Mouse (Mus musculus) liver, embryonic 16.5 days (tissue): ENCODE measurements at regions not wholly inside any gene's neighbourhood (a gene's known extent, or its start where the extent isn't known, plus 50 kb on each side); places are given as distances from the start of the nearest gene placed in this dataset.
"Not testable (repeated sequence)": the region's sequence is repeated elsewhere in the genome, so short reads cannot be mapped to it uniquely, and the experiment has no call there.

ENCODE experiments used
- ATAC-seq: fragments of 200-750 bp; cut with Nextera tagmentation; 2 replicates; pipeline ENCODE4 v1.8.0; 2017; ENCODE audit warnings: low read depth, mild to moderate bottlenecking, moderate number of reproducible peaks, moderate library complexity
- H3K27ac ChIP-seq: fragments of 300-500 bp; sonication (generic); 2 replicates; pipeline ENCODE4 v1.5.1; 2014; ENCODE audit warnings: mild to moderate bottlenecking, low read length
- H3K27me3 ChIP-seq: fragments of 300-500 bp; sonication (generic); 2 replicates; pipeline ENCODE4 v1.6.1; 2014; ENCODE audit warnings: low read depth, low read length, mixed read lengths; ENCODE audit not compliant: control insufficient read depth, insufficient read depth
- H3K36me3 ChIP-seq: fragments of 300-500 bp; sonication (generic); 2 replicates; pipeline ENCODE4 v1.6.1; 2014; ENCODE audit warnings: mild to moderate bottlenecking; ENCODE audit not compliant: control insufficient read depth, insufficient read depth
- H3K4me1 ChIP-seq: fragments of 300-500 bp; sonication (generic); 2 replicates; pipeline ENCODE4 v1.6.1; 2014; ENCODE audit warnings: low read depth, low read length, mixed read lengths; ENCODE audit not compliant: control insufficient read depth
- H3K4me2 ChIP-seq: fragments of 300-500 bp; sonication (generic); 2 replicates; pipeline ENCODE4 v1.6.1; 2014; ENCODE audit warnings: low read depth, low read length, mixed read lengths
- H3K4me3 ChIP-seq: fragments of 300-500 bp; sonication (generic); 2 replicates; pipeline ENCODE4 v1.5.1; 2014; ENCODE audit warnings: low read depth, mild to moderate bottlenecking, low read length
- H3K9ac ChIP-seq: fragments of 300-500 bp; sonication (generic); 2 replicates; pipeline ENCODE4 v1.6.1; 2014; ENCODE audit warnings: low read depth, low read length
- H3K9me3 ChIP-seq: fragments of 300-500 bp; sonication (generic); replicated peaks from 2 replicates; pipeline ENCODE4 v1.6.1; 2016; ENCODE audit warnings: low read length; ENCODE audit not compliant: control insufficient read depth
- WGBS: fragments of 180-500 bp; shearing (Covaris S2); extraction: QIAGEN DNeasy Blood & Tissue Kit; methylation state at CpG from one replicate; pipeline ENCODE4 v1.1.7; 2014; ENCODE audit not compliant: insufficient replicate concordance; 5-methylcytosine and 5-hydroxymethylcytosine counted together

- H3K27ac ChIP-seq: no peak overlapping the region
- ATAC-seq: no peak
- WGBS: 60% methylated on average over 1 of the region's 1 CpGs
- H3K4me2 ChIP-seq: no peak overlapping the region
- H3K27me3 ChIP-seq: no peaks in the 10 kb centered on the region
- H3K36me3 ChIP-seq: no peaks in the 10 kb centered on the region
- H3K9ac ChIP-seq: no peak overlapping the region
- no peaks in the 10 kb centered on the region for H3K4me1 ChIP-seq
- H3K9me3 ChIP-seq: no peaks in the 10 kb centered on the region
- no peak overlapping the region for H3K4me3 ChIP-seq
Measured at GRCm38 (mm10) chr19:27099921-27100320, 116.4 kb upstream of the Vldlr start.

- H3K36me3 ChIP-seq: no peaks in the 10 kb centered on the region
- no peak overlapping the region for H3K9ac ChIP-seq
- no peaks in the 10 kb centered on the region for H3K9me3 ChIP-seq
- 15% methylated on average over 2 of the region's 2 CpGs for WGBS
- no peak for ATAC-seq
- H3K27me3 ChIP-seq: no peaks in the 10 kb centered on the region
- H3K4me3 ChIP-seq: no peak overlapping the region
- no peaks in the 10 kb centered on the region for H3K4me1 ChIP-seq
- H3K4me2 ChIP-seq: no peak overlapping the region
- no peak overlapping the region for H3K27ac ChIP-seq
Measured at GRCm38 (mm10) chr19:27110437-27110836, 105.8 kb upstream of the Vldlr start.

DNA sequence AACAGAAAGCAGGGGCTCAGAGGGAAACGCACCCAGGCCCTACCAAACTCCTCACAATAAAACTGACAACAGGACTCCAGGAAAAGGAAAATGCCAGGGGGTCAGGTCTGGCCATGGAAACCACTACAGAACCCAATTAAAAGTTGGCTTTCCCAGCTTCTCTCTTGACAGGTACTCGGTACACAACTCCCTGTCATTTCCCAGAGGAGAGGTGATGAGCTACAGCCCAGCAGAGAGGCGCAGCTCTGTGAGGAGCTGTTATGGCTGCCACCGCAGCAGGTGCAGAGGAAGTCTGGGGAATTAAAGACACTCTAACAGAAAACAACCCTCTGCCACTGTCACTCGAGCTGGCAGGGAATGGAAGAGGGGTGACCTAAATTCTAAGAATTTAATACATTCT lies 95.4 kb upstream of the Vldlr start:
- no peak overlapping the region for H3K9ac ChIP-seq
- no peaks in the 10 kb centered on the region for H3K27me3 ChIP-seq
- no peak overlapping the region for H3K27ac ChIP-seq
- no peaks in the 10 kb centered on the region for H3K36me3 ChIP-seq
- WGBS: 55% methylated on average over 5 of the region's 5 CpGs
- H3K4me2 ChIP-seq: no peak overlapping the region
- ATAC-seq: no peak
- H3K4me3 ChIP-seq: no peak overlapping the region
- no peaks in the 10 kb centered on the region for H3K4me1 ChIP-seq
- no peaks in the 10 kb centered on the region for H3K9me3 ChIP-seq

DNA sequence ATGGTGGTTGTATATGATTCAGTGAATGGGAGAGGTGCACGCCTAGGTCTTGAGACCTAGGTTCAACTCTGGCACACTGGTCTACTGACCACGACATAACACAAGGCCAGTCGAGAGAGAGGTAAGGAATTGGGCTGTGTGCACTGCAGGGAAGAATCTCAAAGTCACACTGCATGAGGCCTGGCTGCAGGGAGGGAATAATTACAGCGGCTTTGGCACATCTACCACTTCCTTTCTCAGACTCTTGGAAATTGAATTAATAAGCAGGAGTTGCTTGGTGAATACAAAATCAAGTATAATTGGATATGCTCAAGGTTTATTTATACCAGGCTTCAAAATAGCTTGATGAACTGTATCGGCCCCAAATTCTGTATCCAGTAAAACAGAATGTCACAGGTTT lies 93.9 kb upstream of the Vldlr start:
- Histone ChIP-seq H3K4me1 (no peaks in the 10 kb centered on the region), H3K9me3 (no peaks in the 10 kb centered on the region), H3K9ac (no peak overlapping the region), H3K4me2 (no peak overlapping the region), H3K36me3 (no peaks in the 10 kb centered on the region), H3K4me3 (no peak overlapping the region), H3K27me3 (no peaks in the 10 kb centered on the region), H3K27ac (no peak overlapping the region)
- 69% methylated on average over 5 of the region's 5 CpGs for WGBS
- no peak for ATAC-seq

- H3K36me3 ChIP-seq: no peaks in the 10 kb centered on the region
- H3K27me3 ChIP-seq: no peaks in the 10 kb centered on the region
- no peak overlapping the region for H3K4me3 ChIP-seq
- ATAC-seq: no peak
- no peak overlapping the region for H3K9ac ChIP-seq
- H3K9me3 ChIP-seq: no peaks in the 10 kb centered on the region
- 70% methylated on average over 8 of the region's 8 CpGs for WGBS
- H3K4me2 ChIP-seq: no peak overlapping the region
- H3K27ac ChIP-seq: no peak overlapping the region
- no peaks in the 10 kb centered on the region for H3K4me1 ChIP-seq
Measured at GRCm38 (mm10) chr19:27123334-27123733, 93.0 kb upstream of the Vldlr start.

DNA sequence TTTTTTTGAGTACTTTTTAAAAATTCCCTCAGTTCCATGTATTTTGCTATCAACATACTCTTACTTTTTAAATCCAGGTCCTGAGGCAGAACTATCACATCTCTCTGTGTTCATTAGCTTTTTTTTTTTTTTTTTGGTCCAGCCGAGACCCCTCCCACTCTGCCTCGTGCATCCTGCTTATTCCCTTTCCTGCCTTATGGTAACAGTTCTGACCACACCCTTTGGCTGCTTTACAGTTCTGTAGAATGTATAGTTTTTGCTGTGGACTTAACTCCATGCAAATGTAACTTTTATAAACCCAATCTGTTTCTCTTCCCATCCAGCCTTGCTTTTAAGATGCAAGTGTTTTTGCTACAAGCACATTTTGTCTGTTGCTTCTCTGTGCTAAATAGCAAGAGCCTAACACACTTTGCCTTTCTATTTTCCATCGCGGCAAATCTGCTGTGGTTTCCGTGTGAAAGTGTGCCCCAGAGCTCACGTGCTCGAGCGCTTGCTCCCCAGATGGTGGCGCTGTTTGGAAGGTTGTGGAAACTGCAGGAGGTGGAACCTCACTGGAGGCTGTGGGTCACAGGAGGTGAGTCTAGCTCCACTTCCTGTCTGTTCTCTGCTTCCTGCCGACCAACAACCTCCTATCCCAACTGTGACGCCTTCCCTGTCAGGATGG lies 92.3 kb upstream of the Vldlr start:
- Histone ChIP-seq H3K36me3 (no peaks in the 10 kb centered on the region), H3K4me1 (no peaks in the 10 kb centered on the region), H3K4me3 (no peak overlapping the region), H3K9me3 (no peaks in the 10 kb centered on the region), H3K27me3 (no peaks in the 10 kb centered on the region), H3K27ac (no peak overlapping the region), H3K9ac (no peak overlapping the region), H3K4me2 (no peak overlapping the region)
- 30% methylated on average over 11 of the region's 11 CpGs for WGBS
- no peak for ATAC-seq

- not testable (repeated sequence) for ATAC-seq, H3K4me3 ChIP-seq, H3K9ac ChIP-seq, H3K27me3 ChIP-seq, H3K9me3 ChIP-seq, H3K4me1 ChIP-seq, H3K4me2 ChIP-seq, H3K36me3 ChIP-seq, H3K27ac ChIP-seq
- WGBS: 64% methylated on average over 4 of the region's 4 CpGs
Measured at GRCm38 (mm10) chr19:27128501-27128900, 87.8 kb upstream of the Vldlr start.

GRCm38 (mm10) chr19:27134360-27134759 lies 81.9 kb upstream of the Vldlr start:
- 58% methylated on average over 5 of the region's 5 CpGs for WGBS
- H3K9me3 ChIP-seq: no peaks in the 10 kb centered on the region
- no peak for ATAC-seq
- no peak overlapping the region for H3K9ac ChIP-seq
- no peaks in the 10 kb centered on the region for H3K27me3 ChIP-seq
- H3K4me2 ChIP-seq: no peak overlapping the region
- no peaks in the 10 kb centered on the region for H3K4me1 ChIP-seq
- no peak overlapping the region for H3K4me3 ChIP-seq
- no peaks in the 10 kb centered on the region for H3K36me3 ChIP-seq
- no peak overlapping the region for H3K27ac ChIP-seq

DNA sequence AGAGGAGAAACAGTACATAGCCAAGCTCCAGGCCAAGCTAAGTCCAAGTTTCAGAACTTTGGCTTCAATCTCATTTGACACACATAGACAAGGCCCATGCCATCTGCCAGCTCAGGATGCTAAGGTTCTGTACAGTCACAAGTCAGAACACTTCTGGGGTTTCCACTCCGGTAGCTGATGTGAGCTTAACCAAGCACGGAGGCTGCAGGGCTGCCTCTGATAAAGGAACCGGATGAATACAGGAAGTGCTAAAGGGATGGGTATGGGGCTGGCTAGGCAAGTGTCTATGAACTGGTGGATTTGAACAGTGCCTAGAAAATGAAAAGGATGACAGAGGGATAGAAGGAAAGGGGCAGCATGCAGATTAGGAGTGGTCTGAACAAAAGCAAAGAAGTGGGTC lies 75.4 kb upstream of the Vldlr start:
- Histone ChIP-seq H3K9me3 (no peaks in the 10 kb centered on the region), H3K4me1 (no peaks in the 10 kb centered on the region), H3K27me3 (no peaks in the 10 kb centered on the region), H3K36me3 (no peaks in the 10 kb centered on the region), H3K4me3 (no peak overlapping the region), H3K4me2 (no peak overlapping the region), H3K9ac (no peak overlapping the region), H3K27ac (no peak overlapping the region)
- 7% methylated on average over 3 of the region's 3 CpGs for WGBS
- no peak for ATAC-seq
